Mouse (Mus musculus) CH12.LX (cell line): ENCODE measurements at regions not wholly inside any gene's neighbourhood (a gene's known extent, or its start where the extent isn't known, plus 50 kb on each side); places are given as distances from the start of the nearest gene placed in this dataset.

Source experiments
- CTCF ChIP-seq, 2 experiments: IDR thresholded peaks in 1 of 2; conservative IDR thresholded peaks in 1 of 2; 2 replicates each; pipeline ENCODE4 v1.5.1; 2011 to 2012; ENCODE audit warnings: low read depth in 2 of 2, low read length in 2 of 2, improper control_type of control experiment in 1 of 2, inconsistent platforms in 1 of 2, mild to moderate bottlenecking in 1 of 2, moderate library complexity in 1 of 2
- EP300 ChIP-seq: IDR thresholded peaks from 2 replicates; pipeline ENCODE4 v1.6.1; 2011; ENCODE audit warnings: low read length, improper control_type of control experiment
- MAX ChIP-seq: IDR thresholded peaks from 2 replicates; pipeline ENCODE4 v1.6.1; 2011; ENCODE audit warnings: low read length, improper control_type of control experiment
- MAZ ChIP-seq: IDR thresholded peaks from 2 replicates; pipeline ENCODE4 v1.6.1; 2012; ENCODE audit warnings: low read depth, mild to moderate bottlenecking, inconsistent platforms, low read length, improper control_type of control experiment, moderate library complexity
- NRF1 ChIP-seq: IDR thresholded peaks from 2 replicates; pipeline ENCODE4 v1.6.1; 2014; ENCODE audit warnings: low read depth, mild to moderate bottlenecking, inconsistent platforms, low read length, improper control_type of control experiment, moderate library complexity
- POLR2A ChIP-seq: IDR thresholded peaks from 2 replicates; pipeline ENCODE4 v1.6.1; 2011; ENCODE audit warnings: low read depth, mild to moderate bottlenecking, improper control_type of control experiment, low read length
- RCOR1 ChIP-seq: conservative IDR thresholded peaks from 2 replicates; pipeline ENCODE4 v1.6.1; 2012; ENCODE audit warnings: low read depth, mild to moderate bottlenecking, inconsistent platforms, low read length, improper control_type of control experiment
- USF1 ChIP-seq: IDR thresholded peaks from 2 replicates; pipeline ENCODE4 v1.6.1; 2014; ENCODE audit warnings: low read depth, mild to moderate bottlenecking, inconsistent platforms, low read length, improper control_type of control experiment
- ZNF384 ChIP-seq: IDR thresholded peaks from 2 replicates; pipeline ENCODE4 v1.6.1; 2012; ENCODE audit warnings: low read depth, low read length, improper control_type of control experiment, inconsistent platforms

- TF ChIP-seq POLR2A, result no peak
- no peak for TF ChIP-seq USF1
- no peak for TF ChIP-seq CTCF (conservative IDR thresholded peaks at IDR 0.05 in 1 of 2, IDR thresholded peaks at IDR 0.05 in 1 of 2; ENCODE audit: low read depth in 2 of 2, low read length in 2 of 2)
- TF ChIP-seq RCOR1, result no peak
- no peak for TF ChIP-seq ZNF384
- no peak for TF ChIP-seq MAZ
- TF ChIP-seq NRF1, result no peak
- TF ChIP-seq MAX, result no peak
- TF ChIP-seq EP300, result no peak
These were observed 76.2 kb downstream of the Rasd2 start for GRCm38 (mm10) chr8:75289933-75290332.
